Mouse (Mus musculus): ENCODE data around the gene H1f0.

The H1f0 gene

DNA sequence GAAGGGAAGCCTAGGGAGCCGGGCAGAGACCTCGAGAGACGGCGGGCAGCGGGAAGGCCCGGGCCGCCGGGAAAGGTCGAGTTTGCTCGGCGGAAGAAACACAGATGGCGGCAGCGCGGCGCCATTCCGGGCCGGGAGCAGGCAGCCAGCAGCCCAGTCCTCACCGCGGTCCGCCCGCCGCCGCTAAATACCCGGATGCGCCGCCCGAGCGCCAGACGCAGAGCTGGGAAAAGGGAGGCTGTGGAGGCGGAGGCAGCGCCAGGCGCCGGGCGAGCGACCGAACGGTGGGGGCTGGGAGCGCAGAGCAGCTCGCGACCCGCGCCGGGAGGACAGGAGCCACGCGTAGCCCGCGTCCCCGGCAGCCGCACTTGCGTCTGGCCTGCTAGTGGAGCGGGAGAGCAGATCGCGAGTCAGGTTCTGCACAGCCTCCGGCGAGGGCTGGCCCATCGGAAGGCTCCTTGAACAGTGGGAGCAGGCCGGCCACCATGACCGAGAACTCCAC lies at the start of gene H1f0:
Gene H1f0, plus strand, starts transcription at position 214 of the 502 bp plus-strand sequence.
- ATAC-seq (ENCODE audit: low TSS enrichment), result peak; percentile 70

DNA sequence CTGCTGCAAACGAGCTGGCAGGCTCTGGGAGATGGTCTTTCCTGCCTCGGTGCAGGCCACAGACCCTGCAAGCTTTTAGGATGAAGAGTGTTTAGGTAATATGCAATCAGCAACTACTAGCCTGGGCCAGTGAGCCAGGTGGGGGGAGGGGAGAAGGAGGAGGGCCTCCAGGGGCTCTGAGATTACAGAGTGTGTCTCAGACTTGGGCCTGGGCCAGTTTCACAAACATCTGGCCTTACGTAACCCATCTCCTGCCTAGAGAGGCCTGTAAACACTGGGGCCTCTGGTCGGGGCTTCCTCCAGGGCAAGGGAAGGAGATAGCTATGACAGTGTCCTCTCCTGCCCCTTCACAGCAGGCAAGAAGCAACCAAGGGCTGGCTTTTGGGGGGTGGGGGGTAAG lies 49.4 kb upstream of the H1f0 start:
- no peak for ATAC-seq (ENCODE audit: low TSS enrichment)

DNA sequence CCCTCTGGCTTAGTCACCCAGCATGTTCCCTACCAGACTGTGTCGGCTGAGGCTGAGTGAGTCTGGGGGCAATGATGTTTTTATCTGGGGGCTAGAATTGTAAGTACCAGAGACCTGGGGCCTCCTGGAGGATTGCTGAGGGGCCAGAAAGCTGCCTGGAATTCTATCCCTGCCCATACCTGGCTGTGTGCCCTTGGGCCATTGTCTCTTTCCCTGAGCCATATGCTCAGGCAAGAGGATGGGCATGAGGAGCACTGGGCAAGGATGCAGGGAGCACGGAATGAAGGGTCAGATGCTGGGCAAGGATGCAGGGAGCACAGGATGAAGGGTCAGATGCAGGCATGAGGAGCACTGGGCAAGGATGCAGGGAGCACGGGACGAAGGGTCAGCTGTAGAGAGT lies 48.2 kb upstream of the H1f0 start:
- no peak for ATAC-seq (ENCODE audit: low TSS enrichment)

DNA sequence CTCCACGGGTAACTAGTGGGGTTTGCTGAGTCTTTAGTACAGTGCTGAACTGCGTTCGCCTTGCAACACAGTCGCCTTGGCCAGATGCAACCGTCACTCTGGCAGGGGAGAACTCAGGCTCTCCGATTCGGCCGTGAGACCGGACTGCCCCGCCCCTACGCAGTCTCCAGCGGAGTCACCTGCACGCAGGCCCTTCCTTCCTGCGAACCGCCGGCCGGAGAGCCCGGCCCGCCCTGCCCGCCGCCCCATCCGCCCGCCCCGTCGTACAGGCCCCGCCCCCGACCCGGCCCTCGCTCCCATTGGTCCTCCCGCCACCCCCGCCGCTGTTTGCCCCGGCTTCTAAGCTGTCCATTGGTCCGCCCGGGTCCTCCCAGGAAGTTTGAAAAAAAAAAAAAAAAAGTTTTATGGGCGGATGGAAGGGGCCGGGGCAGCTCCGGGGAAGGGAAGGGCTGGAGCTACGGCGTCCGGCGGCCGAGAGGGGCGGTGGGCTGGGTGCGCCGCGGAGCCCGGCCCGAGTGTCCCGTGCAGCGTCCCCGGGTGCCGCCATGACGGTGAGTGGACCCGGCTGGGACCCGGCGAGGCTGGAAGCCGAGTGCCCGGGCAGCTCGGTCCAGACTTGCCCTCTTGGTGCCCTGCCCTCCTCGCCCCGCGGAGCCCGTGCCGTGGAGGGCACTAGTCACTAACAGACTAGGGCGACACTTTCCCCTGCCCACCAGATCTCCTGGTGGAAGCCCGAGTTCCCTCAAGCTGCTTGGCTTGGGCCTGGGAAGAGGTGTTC lies 45.4 kb upstream of the H1f0 start:
- peak; percentile 47 for ATAC-seq (ENCODE audit: low TSS enrichment)

DNA sequence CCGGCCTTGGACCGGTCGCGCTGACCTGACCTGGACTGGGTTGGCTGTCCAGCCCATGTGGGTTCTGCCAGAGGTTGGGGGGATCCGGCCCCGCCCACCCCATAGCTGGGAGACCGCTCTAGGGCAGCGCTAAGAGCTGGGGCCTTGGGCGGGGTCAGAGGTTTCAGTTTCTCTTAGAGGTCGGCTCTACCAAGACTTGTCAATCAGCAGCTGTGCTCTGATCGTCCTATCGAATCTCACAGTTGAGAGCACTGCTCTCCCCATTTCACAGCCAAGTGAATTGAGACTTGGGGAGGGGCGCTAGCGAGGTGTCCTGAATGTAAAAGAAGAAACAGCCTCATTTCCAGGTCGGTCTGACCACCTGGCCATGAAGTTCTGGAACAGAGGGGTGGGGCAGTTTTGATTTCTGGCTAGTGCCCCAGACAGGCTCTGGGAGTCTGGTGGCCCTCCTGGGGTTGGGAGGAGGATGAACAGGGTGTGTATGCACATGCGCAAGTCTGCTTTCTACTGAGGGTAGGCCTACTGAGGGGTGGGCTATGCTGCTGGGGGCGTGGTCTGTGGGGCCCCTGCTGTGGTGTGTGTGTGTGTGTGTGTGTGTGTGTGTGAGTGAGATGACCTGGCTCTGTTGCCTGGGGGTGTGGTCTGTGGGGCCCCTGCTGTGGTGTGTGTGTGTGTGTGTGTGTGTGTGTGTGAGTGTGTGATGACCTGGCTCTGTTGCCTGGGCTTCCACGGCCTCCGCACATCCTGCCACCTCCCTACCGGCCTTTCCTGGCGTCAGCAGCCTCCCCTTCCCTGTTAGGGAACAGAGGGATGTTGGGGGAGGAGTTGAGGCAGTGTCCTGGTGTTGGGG lies 44.6 kb upstream of the H1f0 start:
- peak; percentile 44; the same call in 1 of the 2 replicates for ATAC-seq (ENCODE audit: low TSS enrichment)

DNA sequence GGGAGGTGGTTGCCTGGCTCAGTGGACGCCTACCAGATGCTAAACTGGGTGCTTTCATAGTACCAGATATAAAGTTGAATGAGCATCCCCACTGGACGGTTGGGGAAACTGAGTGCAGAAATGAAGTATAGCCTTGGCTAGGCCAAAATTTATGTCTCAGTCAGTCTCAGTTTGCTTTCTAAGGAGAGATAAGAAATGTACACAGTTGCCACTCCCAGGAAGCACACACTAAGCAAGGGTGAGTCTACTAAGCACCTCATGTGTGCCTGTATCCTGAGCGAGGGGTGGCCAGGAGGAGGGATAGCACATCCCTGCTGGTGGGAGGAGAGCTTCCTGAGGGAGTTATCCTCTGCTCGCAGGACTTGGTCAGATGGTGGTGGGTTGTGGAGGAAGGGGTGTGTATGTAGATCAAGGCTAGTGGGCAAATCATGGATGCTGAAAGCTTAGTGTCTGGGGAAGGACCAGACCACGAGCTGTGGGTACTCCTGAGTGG lies 43.9 kb upstream of the H1f0 start:
- peak; percentile 17; the same call in 1 of the 2 replicates for ATAC-seq (ENCODE audit: low TSS enrichment)

DNA sequence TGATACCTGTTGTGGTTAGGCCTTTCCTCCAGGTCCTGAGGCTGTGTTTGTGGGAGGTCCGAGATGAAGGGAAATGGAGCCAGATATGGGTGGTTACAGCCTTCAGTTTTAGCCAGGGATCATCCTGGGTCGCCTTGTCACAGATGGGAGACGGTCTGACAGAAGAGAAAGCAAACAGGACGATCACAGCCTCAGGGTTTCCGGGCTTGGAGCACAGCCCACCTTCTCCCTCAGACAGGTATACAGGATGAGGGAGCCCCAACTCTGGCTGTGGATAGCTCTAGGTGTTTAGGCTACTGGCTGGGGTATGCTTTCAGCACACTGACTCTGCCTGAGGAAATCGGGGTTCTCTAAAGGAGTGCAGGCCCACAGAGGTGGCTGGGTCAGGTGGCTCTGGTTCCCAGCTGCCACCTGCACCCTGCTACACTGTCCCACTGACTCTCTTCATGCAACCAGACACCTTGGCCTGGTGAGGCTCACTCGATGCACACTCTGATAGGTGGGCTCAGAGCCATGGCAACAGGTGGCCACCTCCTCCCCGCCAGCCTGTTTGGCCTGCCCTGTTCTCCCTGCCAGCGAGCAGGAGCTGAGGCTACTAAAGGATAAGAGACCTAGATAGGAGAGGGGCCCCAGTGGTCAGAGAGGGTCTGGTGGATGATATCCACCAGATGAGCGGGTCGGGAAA lies 41.6 kb upstream of the H1f0 start:
- ATAC-seq (ENCODE audit: low TSS enrichment), result no peak

DNA sequence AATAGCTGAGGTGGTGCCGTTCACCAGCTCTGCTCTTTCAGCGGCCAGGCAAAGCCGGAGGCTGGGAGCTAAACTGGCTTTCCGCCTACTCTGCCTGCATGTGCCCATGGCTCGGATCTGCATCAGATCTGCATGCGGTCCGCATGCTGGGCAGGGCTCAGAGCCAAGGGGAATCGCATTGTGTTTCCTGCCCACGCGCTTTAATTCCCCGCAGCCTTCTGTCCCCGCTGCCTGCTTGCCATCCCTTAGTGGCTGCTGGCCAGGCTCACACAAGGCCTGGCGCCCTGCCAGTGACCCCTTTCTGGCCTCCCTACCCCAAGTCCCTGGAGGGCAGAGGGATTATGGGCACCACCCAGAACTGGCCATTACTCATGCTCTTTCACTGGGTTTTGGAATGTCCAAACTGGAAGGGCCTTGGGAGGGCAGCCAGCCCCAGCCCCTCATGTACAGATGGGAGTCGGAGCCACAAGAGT lies 39.7 kb upstream of the H1f0 start:
- ATAC-seq (ENCODE audit: low TSS enrichment), result peak; percentile 72

DNA sequence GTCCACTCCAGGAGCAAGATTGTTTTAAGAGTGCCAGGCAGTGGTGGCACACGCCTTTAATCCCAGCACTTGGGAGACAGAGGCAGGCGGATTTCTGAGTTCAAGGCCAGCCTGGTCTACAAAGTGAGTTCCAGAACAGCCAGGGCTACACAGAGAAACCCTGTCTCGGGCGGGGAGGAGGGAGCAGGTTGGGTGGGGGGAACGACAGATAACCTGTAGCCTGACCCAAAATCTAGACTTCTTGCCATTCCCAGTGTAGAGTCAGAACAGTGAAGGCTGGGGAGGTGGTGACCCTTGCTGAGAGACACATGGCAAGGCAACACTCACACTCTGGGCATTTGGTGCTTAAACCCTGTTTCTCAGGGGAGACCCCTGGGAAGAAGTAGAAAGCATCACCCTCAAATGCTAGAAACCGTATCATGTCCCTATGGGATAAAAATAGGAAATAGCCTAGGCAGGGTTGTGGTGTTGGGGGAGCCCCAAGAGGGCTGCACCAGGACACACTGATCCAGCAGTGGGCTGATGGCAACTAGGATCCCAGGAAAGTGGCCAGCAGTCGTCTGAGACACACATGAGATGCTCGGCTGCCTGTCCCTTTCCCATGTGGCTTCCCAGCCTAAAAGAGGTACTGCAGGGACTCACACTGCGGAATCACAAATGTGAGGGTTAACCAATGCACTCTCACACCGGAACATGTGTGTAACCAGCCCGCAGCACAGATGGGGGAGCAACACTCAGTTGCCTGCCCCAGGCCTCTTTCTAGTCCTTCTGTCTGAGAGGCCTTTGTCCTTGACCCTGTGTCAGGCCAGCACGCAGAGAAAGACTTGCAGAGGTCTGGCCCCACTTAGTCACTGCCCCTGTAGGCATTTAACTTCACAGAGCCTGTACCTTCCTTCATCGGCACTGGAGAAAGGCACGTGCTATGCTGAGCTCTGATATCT lies 38.8 kb upstream of the H1f0 start:
- ATAC-seq (ENCODE audit: low TSS enrichment), result no peak

DNA sequence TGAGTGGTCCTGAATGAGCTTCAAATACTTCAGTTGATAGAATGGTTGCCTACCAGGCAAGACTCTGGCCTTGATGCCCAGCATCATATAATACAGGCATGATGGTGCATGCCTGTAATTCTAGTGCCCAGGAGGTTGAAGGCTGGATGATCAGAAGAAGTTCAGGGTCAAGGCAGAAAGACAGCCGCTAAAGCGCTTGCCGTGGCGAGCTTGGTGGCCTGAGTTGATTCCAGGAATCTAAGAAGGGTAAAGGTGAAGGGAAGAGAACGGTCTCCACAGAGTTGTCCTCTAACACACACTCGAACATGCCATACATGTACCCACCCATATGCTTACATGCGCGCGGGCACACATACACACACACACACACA lies 38.2 kb upstream of the H1f0 start:
- ATAC-seq (ENCODE audit: low TSS enrichment), result no peak

DNA sequence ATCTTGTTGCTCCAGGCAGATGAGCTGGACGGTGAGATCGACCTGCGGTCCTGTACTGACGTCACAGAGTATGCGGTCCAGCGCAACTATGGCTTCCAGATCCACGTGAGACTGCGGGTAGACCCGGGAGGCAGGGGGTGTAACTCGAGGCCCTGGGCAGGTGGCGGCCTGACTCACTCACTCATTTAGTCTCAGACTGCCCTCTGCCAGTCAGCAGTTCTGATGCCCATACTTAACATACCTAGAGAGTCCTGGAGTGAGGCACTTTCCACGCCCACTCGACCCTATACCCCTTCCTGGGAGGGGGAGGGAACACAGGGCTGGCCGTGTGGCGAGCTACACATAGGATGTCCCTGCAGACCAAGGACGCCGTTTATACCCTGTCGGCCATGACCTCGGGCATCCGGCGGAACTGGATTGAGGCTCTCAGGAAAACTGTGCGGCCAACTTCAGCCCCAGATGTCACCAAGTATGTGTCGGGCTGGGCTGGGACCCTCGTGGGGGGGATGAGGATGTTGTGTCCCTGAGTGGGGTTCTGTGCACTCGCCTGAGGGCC lies 37.2 kb upstream of the H1f0 start:
- ATAC-seq (ENCODE audit: low TSS enrichment), result no peak

DNA sequence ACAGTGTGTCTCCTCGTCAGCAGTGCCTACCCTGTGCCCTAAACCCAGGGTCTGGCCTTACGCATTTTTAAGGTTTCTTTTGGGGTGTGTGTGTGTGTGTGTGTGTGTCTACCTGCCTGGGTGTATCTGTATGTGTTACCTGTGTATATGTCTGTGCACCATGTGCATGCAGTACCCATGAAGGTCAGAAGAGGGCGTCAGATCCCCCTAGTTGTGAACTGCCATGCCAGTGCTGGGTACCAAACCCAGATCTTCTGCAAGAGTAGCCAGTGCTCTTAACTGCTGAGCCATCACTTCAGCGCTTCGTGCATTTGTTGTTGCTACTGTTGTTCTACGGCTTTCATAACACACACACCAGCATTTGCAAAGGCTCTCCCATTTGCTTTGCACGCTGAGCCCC lies 36.0 kb upstream of the H1f0 start:
- no peak for ATAC-seq (ENCODE audit: low TSS enrichment)

DNA sequence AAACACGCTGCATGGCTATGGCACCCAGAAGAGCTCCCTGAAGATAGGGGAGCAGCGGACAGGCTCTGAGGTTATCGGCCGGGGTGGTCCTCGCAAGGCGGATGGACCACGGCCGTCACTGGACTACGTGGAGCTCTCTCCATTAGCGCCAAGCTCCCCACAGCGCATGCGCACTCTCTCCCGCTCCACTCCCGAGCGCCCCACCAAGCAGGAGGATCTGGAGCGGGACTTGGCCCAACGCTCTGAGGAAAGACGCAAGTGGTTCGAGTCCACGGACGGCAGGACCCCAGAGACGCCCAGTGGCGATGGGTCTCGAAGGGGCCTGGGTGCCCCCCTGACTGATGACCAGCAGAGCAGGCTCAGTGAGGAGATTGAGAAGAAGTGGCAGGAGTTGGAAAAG lies 35.3 kb upstream of the H1f0 start:
- ATAC-seq (ENCODE audit: low TSS enrichment), result no peak

DNA sequence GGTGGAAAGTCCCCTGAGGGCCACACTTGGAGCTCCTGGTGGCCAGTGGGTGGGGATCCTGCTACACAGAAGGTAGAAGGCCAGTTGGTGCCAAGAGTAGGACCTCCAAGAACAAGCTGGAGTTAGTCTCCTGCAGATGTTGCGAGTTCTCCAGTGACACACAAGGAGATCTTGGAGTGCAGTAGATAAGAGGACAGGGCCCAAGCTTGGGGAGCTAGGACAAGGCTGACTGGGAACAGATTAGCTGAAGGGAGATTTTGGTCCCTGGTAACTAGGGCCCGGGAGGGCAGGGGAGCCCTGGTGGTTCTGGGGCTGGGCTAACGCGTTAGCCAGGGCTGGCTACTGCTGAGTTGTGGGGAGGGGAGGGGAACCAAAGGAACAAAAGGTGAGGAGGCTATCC lies 32.3 kb upstream of the H1f0 start:
- no peak for ATAC-seq (ENCODE audit: low TSS enrichment)

DNA sequence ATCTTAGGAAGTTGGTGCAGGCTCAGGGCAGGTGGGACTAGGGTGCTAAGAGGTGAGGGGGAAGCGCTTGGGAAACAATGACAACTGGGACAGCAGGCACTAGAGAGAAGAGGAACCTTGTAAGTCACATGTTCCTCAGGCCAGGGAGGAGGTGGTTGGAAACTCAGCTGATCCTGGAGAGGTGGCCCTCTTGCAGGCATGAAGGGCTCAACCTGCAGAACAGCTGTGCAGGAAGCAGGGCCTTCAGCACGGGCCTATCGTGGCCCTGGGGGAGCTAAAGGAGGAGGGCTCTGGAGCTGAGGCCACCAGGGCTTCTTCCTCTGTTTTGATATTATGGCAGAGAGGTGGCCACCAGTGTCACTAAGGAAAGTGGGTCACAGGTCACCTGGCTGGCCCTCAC lies 31.6 kb upstream of the H1f0 start:
- ATAC-seq (ENCODE audit: low TSS enrichment), result no peak

DNA sequence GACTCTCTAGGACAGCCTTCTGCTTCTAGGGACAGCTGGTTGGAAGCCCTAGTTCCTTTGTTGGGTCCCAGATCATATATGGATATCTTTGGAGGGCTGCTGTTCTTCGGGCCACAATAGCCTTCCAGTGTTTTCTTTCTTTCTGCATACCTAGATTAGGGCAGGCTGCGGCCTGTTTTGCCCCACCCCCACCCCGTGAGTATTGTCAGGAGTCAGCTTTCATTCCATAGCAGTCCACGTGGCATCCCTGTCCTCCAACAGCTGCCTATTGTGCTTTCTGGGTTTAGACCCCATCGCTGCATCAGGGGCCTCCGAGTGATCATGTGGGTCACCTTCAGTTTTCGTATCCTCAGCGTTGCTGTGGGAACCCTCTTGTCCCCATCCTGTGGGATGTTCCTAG lies 29.9 kb upstream of the H1f0 start:
- ATAC-seq (ENCODE audit: low TSS enrichment), result no peak

DNA sequence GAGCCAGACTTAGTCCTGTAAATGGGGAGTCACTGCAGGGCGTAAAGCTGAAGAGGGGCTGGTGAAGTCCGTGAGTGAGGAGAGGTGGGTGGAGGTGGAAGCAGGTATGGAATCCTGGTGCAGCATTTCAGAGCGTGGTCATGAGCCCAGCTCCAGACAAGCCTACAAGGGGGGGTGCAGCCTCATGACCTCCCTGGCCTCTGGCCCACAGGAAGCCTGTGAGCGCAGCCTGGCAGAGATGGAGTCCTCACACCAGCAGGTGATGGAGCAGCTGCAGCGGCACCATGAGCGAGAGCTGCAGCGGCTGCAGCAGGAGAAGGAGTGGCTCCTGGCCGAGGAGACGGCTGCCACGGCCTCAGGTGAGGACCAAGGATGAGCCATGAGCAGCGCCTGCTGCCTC lies 28.7 kb upstream of the H1f0 start:
- ATAC-seq (ENCODE audit: low TSS enrichment), result no peak

DNA sequence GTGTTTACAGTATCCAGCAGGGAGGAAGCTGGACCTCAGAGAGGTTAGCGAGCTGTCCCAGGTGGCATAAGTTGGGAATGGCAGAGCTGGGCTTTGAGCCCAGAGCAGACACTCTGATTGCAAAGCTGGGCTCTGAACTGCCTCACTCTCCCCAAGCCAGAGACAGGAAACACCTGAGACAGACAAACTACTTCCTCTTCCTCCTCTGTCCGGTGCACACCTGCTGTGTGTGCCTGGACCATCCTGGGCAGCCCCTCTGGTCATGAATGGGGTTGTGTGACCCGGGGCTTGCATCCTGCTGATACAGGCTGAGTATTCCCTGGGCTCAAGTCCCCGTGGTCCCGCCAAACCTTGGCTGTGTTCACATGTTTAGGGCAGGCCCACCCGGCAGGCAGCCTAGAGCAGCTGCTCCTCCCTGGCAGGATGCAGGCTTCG lies 27.9 kb upstream of the H1f0 start:
- no peak for ATAC-seq (ENCODE audit: low TSS enrichment)

DNA sequence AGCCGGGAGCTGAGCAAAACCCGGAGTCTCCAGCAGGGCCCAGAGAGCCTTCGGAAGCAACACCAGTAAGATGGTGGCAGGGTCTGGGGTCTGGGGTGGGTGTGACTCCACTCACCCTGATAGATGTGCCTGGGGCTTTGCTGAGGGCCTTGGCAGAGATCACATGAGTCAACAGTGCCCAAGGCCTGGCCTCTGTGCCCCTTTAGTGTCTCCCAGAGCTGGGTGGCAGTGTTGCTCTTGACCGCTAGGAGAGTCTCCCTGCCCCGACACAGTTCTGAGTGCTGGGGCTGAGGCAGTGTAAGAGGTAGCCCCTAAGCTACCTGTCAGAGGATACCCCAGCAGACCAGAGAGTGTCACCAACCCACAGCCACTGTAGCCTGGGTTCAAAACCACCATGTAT lies 26.7 kb upstream of the H1f0 start:
- ATAC-seq (ENCODE audit: low TSS enrichment), result no peak

DNA sequence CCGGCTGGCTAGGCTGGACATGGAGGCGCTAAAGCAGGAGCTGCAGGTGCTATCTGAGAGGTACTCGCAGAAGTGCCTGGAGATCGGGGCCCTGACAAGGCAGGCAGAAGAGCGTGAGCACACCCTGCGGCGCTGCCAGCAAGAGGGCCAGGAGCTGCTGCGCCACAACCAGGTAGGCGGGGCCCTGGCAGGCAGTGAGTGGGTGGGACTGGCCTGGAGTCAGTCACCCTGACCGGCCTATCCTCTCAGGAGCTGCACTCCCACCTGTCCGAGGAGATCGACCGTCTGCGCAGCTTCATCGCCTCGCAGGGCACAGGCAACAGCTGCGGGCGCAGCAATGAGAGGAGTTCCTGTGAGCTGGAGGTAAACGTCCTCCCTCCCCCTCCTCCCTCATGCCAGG lies 26.2 kb upstream of the H1f0 start:
- no peak for ATAC-seq (ENCODE audit: low TSS enrichment)

DNA sequence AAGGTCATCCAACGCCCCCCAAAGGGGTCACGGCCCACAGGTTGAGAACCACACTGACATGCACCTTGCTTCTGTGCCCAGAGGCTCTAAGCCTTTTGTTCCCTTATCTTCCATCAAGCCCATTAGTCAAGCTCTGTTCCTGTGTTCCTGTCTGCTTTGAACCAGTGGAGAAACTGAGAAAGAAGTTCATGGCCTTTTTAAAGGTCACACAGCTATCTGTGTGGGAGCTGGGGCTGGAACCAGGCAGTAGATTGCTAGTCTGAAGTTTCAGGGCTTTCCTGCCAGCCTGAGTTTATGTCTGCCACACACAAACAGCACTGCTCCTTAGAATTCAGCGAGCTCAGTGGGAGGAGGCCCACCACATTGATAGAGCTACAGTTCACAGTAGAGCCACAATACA lies 25.2 kb upstream of the H1f0 start:
- ATAC-seq (ENCODE audit: low TSS enrichment), result no peak

All from frontal cortex, adult (tissue).